Mouse (Mus musculus): ENCODE measurements around the gene Dnhd1. TPM values are rescaled to one million over a fixed set of nuclear protein-coding genes. Genes with fewer than 3 reads are reported as not detected.
A peak's percentile ranks its signal among the peaks of the same experiment; 100 is the strongest.
"Not testable (repeated sequence)": the region's sequence is repeated elsewhere in the genome, so short reads cannot be mapped to it uniquely, and the experiment has no call there.

Dnhd1 gene
- polyA plus RNA-seq, 2 experiments: 1.4 to 10.9 TPM

GRCm38 (mm10) chr7:105740089-105740795, 89.6 kb downstream of the Dnhd1 start:
- Histone ChIP-seq H3K4me3 (replicated peaks; ENCODE audit: low read length) (no peak overlapping the region), H3K4me2 (replicated peaks; ENCODE audit: low read depth, low read length, severe bottlenecking) (no peak overlapping the region), H3K27me3 (ENCODE audit: control insufficient read depth, insufficient read depth, low read length) (no peaks in the 10 kb centered on the region), H3K4me1 (ENCODE audit: control insufficient read depth, insufficient read depth, low read length) (peaks cover 18% of the 10 kb centered on the region), H3K9me3 (ENCODE audit: control insufficient read depth, low read length) (no peaks in the 10 kb centered on the region), H3K27ac (replicated peaks; ENCODE audit: low read depth, low read length) (no peak overlapping the region), H3K36me3 (ENCODE audit: control insufficient read depth, insufficient read depth, low read length) (peaks cover 34% of the 10 kb centered on the region), H3K9ac (ENCODE audit: low read depth, low read length, severe bottlenecking) (no peak overlapping the region)
- no peak for TF ChIP-seq POLR2A (IDR thresholded peaks at IDR 0.05; ENCODE audit: borderline replicate concordance, extremely low read depth, insufficient read depth, insufficient read length)
- WGBS: 92% methylated on average over 13 of the region's 13 CpGs
- DNase-seq (ENCODE audit: low spot score) (no peak), ATAC-seq (ENCODE audit: low FRiP score, low read depth) (no peak)

DNA sequence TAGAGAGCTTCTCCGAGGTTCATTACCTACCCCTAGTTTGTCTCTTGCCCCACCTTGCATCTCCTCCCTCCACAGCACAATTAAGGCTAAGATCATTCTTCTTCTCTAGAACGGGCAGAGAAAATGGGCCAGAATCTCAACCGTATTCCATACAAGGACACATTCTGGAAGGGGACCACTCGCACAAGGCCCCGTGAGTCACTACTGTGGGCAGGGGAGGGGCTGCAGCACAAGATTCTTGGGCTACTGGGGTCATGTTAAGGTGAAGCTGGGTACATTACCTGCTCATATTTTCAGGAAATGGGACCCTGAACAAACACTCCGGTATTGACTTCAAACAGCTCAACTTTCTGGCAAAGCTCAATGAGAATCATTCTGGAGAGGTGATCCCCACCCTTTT, 90.2 kb downstream of the Dnhd1 start:
- H3K27me3 ChIP-seq (ENCODE audit: control insufficient read depth, insufficient read depth, low read length): no peaks in the 10 kb centered on the region
- H3K4me3 ChIP-seq (replicated peaks; ENCODE audit: low read length): no peak overlapping the region
- peaks cover 34% of the 10 kb centered on the region for H3K36me3 ChIP-seq (ENCODE audit: control insufficient read depth, insufficient read depth, low read length)
- WGBS: 81% methylated on average over 6 of the region's 6 CpGs
- H3K4me2 ChIP-seq (replicated peaks; ENCODE audit: low read depth, low read length, severe bottlenecking): no peak overlapping the region
- no peaks in the 10 kb centered on the region for H3K9me3 ChIP-seq (ENCODE audit: control insufficient read depth, low read length)
- H3K4me1 ChIP-seq (ENCODE audit: control insufficient read depth, insufficient read depth, low read length): peaks cover 18% of the 10 kb centered on the region
- TF ChIP-seq POLR2A (IDR thresholded peaks at IDR 0.05; ENCODE audit: borderline replicate concordance, extremely low read depth, insufficient read depth, insufficient read length): no peak
- no peak for DNase-seq (ENCODE audit: low spot score)
- no peak overlapping the region for H3K9ac ChIP-seq (ENCODE audit: low read depth, low read length, severe bottlenecking)
- no peak for ATAC-seq (ENCODE audit: low FRiP score, low read depth)
- H3K27ac ChIP-seq (replicated peaks; ENCODE audit: low read depth, low read length): no peak overlapping the region

GRCm38 (mm10) chr7:105741978-105742377, 91.4 kb downstream of the Dnhd1 start:
- no peaks in the 10 kb centered on the region for H3K27me3 ChIP-seq (ENCODE audit: control insufficient read depth, insufficient read depth, low read length)
- 93% methylated on average over 9 of the region's 9 CpGs for WGBS
- TF ChIP-seq POLR2A (IDR thresholded peaks at IDR 0.05; ENCODE audit: borderline replicate concordance, extremely low read depth, insufficient read depth, insufficient read length): no peak
- no peak overlapping the region for H3K4me3 ChIP-seq (replicated peaks; ENCODE audit: low read length)
- H3K27ac ChIP-seq (replicated peaks; ENCODE audit: low read depth, low read length): no peak overlapping the region
- H3K9me3 ChIP-seq (ENCODE audit: control insufficient read depth, low read length): no peaks in the 10 kb centered on the region
- peaks cover 18% of the 10 kb centered on the region for H3K4me1 ChIP-seq (ENCODE audit: control insufficient read depth, insufficient read depth, low read length)
- H3K36me3 ChIP-seq (ENCODE audit: control insufficient read depth, insufficient read depth, low read length): peaks cover 41% of the 10 kb centered on the region
- no peak overlapping the region for H3K9ac ChIP-seq (ENCODE audit: low read depth, low read length, severe bottlenecking)
- no peak overlapping the region for H3K4me2 ChIP-seq (replicated peaks; ENCODE audit: low read depth, low read length, severe bottlenecking)
- no peak for DNase-seq (ENCODE audit: low spot score)
- ATAC-seq (ENCODE audit: low FRiP score, low read depth): no peak

DNA sequence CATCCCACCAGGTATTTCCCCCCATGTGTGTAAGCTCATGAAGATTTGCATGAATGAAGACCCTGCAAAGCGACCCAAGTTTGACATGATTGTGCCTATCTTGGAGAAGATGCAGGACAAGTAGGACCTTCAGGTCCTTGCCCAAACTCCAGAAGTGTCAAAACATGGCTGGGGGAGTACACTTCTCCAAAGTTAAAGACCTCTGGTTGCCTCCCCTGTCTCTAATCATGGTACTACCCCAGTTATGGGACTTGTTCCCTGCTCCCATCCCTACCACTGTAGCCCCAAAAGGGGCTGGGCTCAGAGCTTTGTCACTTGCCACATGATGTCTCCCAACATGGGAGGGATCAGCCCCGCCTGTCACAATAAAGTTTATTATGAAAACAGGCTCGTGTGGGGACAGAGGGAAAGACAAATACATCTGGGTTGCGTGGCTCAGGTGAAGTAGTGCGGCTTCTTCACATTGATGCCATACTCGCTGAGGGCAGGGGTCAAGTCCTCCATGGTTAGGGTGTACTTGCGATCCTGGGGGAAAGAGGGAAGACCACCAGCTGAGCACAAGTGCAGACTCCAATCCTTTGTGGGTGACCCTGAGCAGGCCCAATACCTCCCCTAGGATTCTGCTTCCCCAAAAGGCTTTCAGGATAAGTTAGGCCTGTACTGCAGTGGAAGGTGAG, 92.0 kb downstream of the Dnhd1 start:
- 80% methylated on average over 7 of the region's 7 CpGs for WGBS
- not testable (repeated sequence) for H3K9me3 ChIP-seq (ENCODE audit: control insufficient read depth, low read length); H3K4me2 ChIP-seq (replicated peaks; ENCODE audit: low read depth, low read length, severe bottlenecking); DNase-seq (ENCODE audit: low spot score); H3K4me3 ChIP-seq (replicated peaks; ENCODE audit: low read length); H3K27me3 ChIP-seq (ENCODE audit: control insufficient read depth, insufficient read depth, low read length); ATAC-seq (ENCODE audit: low FRiP score, low read depth); H3K27ac ChIP-seq (replicated peaks; ENCODE audit: low read depth, low read length); H3K9ac ChIP-seq (ENCODE audit: low read depth, low read length, severe bottlenecking)
- peaks cover 42% of the 10 kb centered on the region for H3K36me3 ChIP-seq (ENCODE audit: control insufficient read depth, insufficient read depth, low read length)
- peaks cover 14% of the 10 kb centered on the region for H3K4me1 ChIP-seq (ENCODE audit: control insufficient read depth, insufficient read depth, low read length)

GRCm38 (mm10) chr7:105743246-105743925, 92.8 kb downstream of the Dnhd1 start:
- WGBS: 38% methylated on average over 17 of the region's 20 CpGs
- not testable (repeated sequence) for H3K27ac ChIP-seq (replicated peaks; ENCODE audit: low read depth, low read length); H3K9me3 ChIP-seq (ENCODE audit: control insufficient read depth, low read length); H3K4me1 ChIP-seq (ENCODE audit: control insufficient read depth, insufficient read depth, low read length); H3K27me3 ChIP-seq (ENCODE audit: control insufficient read depth, insufficient read depth, low read length); DNase-seq (ENCODE audit: low spot score); ATAC-seq (ENCODE audit: low FRiP score, low read depth)
- Histone ChIP-seq H3K36me3 (ENCODE audit: control insufficient read depth, insufficient read depth, low read length) (peaks cover 42% of the 10 kb centered on the region), H3K4me3 (replicated peaks; ENCODE audit: low read length) (peak overlapping the region; percentile 88), H3K9ac (ENCODE audit: low read depth, low read length, severe bottlenecking) (peak overlapping the region; percentile 87), H3K4me2 (replicated peaks; ENCODE audit: low read depth, low read length, severe bottlenecking) (peak overlapping the region; percentile 76)

All from limb, embryonic 14.5 days (tissue).